In genomic region chr5:30922581-30923041, GRCm38 (mm10) we compare ENCODE assay signal across 7 mouse cellular contexts. TPM values are rescaled to one million over a fixed set of nuclear protein-coding genes. Genes with fewer than 3 reads are reported as not detected.
DNase-seq lines count a peak whose midpoint lies in the region; ATAC-seq and TF ChIP-seq lines count a peak whose summit lies in the region.

No protein-coding gene starts in this region.

- H3K9ac ChIP-seq in hindbrain, embryonic 12.5 days: 0 out of 2 replicates have a peak overlapping the region, but pooled peaks have one; percentile 52
- peak overlapping the region; percentile 53; the same call in 1 of the 2 replicates for H3K9ac ChIP-seq in lung, embryonic 14.5 days
- H3K9ac ChIP-seq in stomach, postnatal 0 days (ENCODE audit: low read length): 0 out of 2 replicates have a peak overlapping the region, but pooled peaks have one; percentile 9

- DNase-seq in lung, adult 2 months: peak; percentile 32
- no peak for DNase-seq in lung, postnatal 10 days
- DNase-seq in lung, embryonic 14.5 days: no peak
- DNase-seq in stomach, postnatal 0 days (ENCODE audit: low spot score): no peak
- no peak for DNase-seq in urinary bladder, postnatal 10 days (ENCODE audit: low spot score)
- DNase-seq in MN1 (ENCODE audit: low spot score): no peak

- no peak for TF ChIP-seq POLR2A in lung, adult 2 months (IDR thresholded peaks at IDR 0.05; ENCODE audit: borderline replicate concordance, extremely low read depth, low read depth, low read length)

- H3K36me3 ChIP-seq in hindbrain, embryonic 12.5 days: peaks cover under 1% of the 10 kb centered on the region; the same call in 1 of the 2 replicates
- H3K36me3 ChIP-seq in lung, embryonic 14.5 days (ENCODE audit: insufficient read depth): peaks cover 33% of the 10 kb centered on the region
- peaks cover 10% of the 10 kb centered on the region for H3K36me3 ChIP-seq in stomach, postnatal 0 days (ENCODE audit: control insufficient read depth, insufficient read depth, low read length)

- peak overlapping the region; percentile 70; the same call in 1 of the 2 replicates for H3K4me2 ChIP-seq in hindbrain, embryonic 12.5 days (replicated peaks)
- H3K4me2 ChIP-seq in lung, embryonic 14.5 days: peak overlapping the region; percentile 74
- peak overlapping the region; percentile 77 for H3K4me2 ChIP-seq in stomach, postnatal 0 days (replicated peaks; ENCODE audit: low read depth)

- H3K4me3 ChIP-seq in lung, adult 2 months (replicated peaks; ENCODE audit: extremely low read depth, low read depth, low read length): no peak overlapping the region
- no peak overlapping the region for H3K4me3 ChIP-seq in hindbrain, embryonic 12.5 days
- no peak overlapping the region for H3K4me3 ChIP-seq in lung, embryonic 14.5 days (ENCODE audit: low read depth, low read length)
- H3K4me3 ChIP-seq in stomach, postnatal 0 days (ENCODE audit: low read depth, low read length): peak overlapping the region; percentile 47; the same call in 1 of the 2 replicates

- peaks cover 3% of the 10 kb centered on the region for H3K4me1 ChIP-seq in lung, adult 2 months (ENCODE audit: control insufficient read depth, insufficient read depth, low read length)
- peaks cover 26% of the 10 kb centered on the region for H3K4me1 ChIP-seq in hindbrain, embryonic 12.5 days
- H3K4me1 ChIP-seq in lung, embryonic 14.5 days (ENCODE audit: insufficient read depth): 0 out of 2 replicates have a peak, but pooled peaks cover 6% of the 10 kb centered on the region
- H3K4me1 ChIP-seq in stomach, postnatal 0 days (replicated peaks; ENCODE audit: control insufficient read depth, insufficient read depth): no peaks in the 10 kb centered on the region

- peaks cover 15% of the 10 kb centered on the region for H3K27me3 ChIP-seq in hindbrain, embryonic 12.5 days
- no peaks in the 10 kb centered on the region for H3K27me3 ChIP-seq in lung, embryonic 14.5 days (ENCODE audit: insufficient read depth, low read length)
- H3K27me3 ChIP-seq in stomach, postnatal 0 days (ENCODE audit: control insufficient read depth, insufficient read depth, low read length): no peaks in the 10 kb centered on the region

- WGBS in lung, adult 2 months: 41% methylated on average over 10 of the region's 10 CpGs
- WGBS in hindbrain, embryonic 12.5 days: 73% methylated on average over 10 of the region's 10 CpGs
- WGBS in lung, embryonic 14.5 days: 40% methylated on average over 10 of the region's 10 CpGs
- WGBS in stomach, postnatal 0 days: 49% methylated on average over 10 of the region's 10 CpGs

- no peaks in the 10 kb centered on the region for H3K9me3 ChIP-seq in hindbrain, embryonic 12.5 days (replicated peaks)
- H3K9me3 ChIP-seq in lung, embryonic 14.5 days (ENCODE audit: low read depth, low read length): no peaks in the 10 kb centered on the region
- H3K9me3 ChIP-seq in stomach, postnatal 0 days (ENCODE audit: control insufficient read depth, low read length): no peaks in the 10 kb centered on the region

- no peak overlapping the region for H3K27ac ChIP-seq in hindbrain, embryonic 12.5 days
- H3K27ac ChIP-seq in lung, embryonic 14.5 days (ENCODE audit: low read depth): no peak overlapping the region
- no peak overlapping the region for H3K27ac ChIP-seq in stomach, postnatal 0 days (replicated peaks)

- TF ChIP-seq EP300 in stomach, postnatal 0 days (optimal IDR thresholded peaks at IDR 0.05): no peak

- TF ChIP-seq CTCF in lung, adult 2 months (IDR thresholded peaks at IDR 0.05; ENCODE audit: insufficient read depth, low read length): no peak
- no peak for TF ChIP-seq CTCF in lung, embryonic 14.5 days (IDR thresholded peaks at IDR 0.05; ENCODE audit: low read depth)
- TF ChIP-seq CTCF in stomach, postnatal 0 days (IDR thresholded peaks at IDR 0.05; ENCODE audit: low read depth): no peak

- no peak for ATAC-seq in hindbrain, embryonic 12.5 days (ENCODE audit: low FRiP score)
- ATAC-seq in lung, embryonic 14.5 days (ENCODE audit: insufficient read depth): no peak
- no peak for ATAC-seq in stomach, postnatal 0 days (ENCODE audit: low FRiP score, low TSS enrichment)

RNA-seq across cellular contexts. Expression of gene Khk, which starts 1.4 kb away (rescaled TPM):
- 39.0 and 46.6 TPM in 2 replicates for polyA plus RNA-seq in lung, adult 2 months (2012; rRNA removed)
- polyA plus RNA-seq in hindbrain, embryonic 12.5 days (2016; fragmentation: Nextera tagmentation; extraction: Ambion mirVana): 5.6 and 7.1 TPM in 2 replicates
- polyA plus RNA-seq in lung, embryonic 14.5 days (2014; fragmentation: Nextera tagmentation; extraction: Ambion mirVana): 13.0 and 15.0 TPM in 2 replicates
- 28.4 and 33.6 TPM in 2 replicates for polyA plus RNA-seq in stomach, postnatal 0 days (2015; fragmentation: Nextera tagmentation; extraction: Ambion mirVana)

RNA-seq across cellular contexts. Expression of gene Emilin1, which starts 9.4 kb away (rescaled TPM):
- 89.9 and 107 TPM in 2 replicates for polyA plus RNA-seq in lung, adult 2 months (2012; rRNA removed)
- 121 and 122 TPM in 2 replicates for polyA plus RNA-seq in hindbrain, embryonic 12.5 days (2016; fragmentation: Nextera tagmentation; extraction: Ambion mirVana)
- 162 and 185 TPM in 2 replicates for polyA plus RNA-seq in lung, embryonic 14.5 days (2014; fragmentation: Nextera tagmentation; extraction: Ambion mirVana)
- polyA plus RNA-seq in stomach, postnatal 0 days (2015; fragmentation: Nextera tagmentation; extraction: Ambion mirVana): 85.6 and 97.0 TPM in 2 replicates

RNA-seq across cellular contexts. Expression of gene Ost4, which starts 15.0 kb away (rescaled TPM):
- 218 and 230 TPM in 2 replicates for polyA plus RNA-seq in lung, adult 2 months (2012; rRNA removed)
- 256 and 303 TPM in 2 replicates for polyA plus RNA-seq in hindbrain, embryonic 12.5 days (2016; fragmentation: Nextera tagmentation; extraction: Ambion mirVana)
- polyA plus RNA-seq in lung, embryonic 14.5 days (2014; fragmentation: Nextera tagmentation; extraction: Ambion mirVana): 472 and 477 TPM in 2 replicates
- polyA plus RNA-seq in stomach, postnatal 0 days (2015; fragmentation: Nextera tagmentation; extraction: Ambion mirVana): 368 and 397 TPM in 2 replicates

RNA-seq across cellular contexts. Expression of gene Cgref1, which starts 22.8 kb away (rescaled TPM):
- polyA plus RNA-seq in lung, adult 2 months (2012; rRNA removed): 2.7 and 5.7 TPM in 2 replicates
- polyA plus RNA-seq in hindbrain, embryonic 12.5 days (2016; fragmentation: Nextera tagmentation; extraction: Ambion mirVana): 12.4 and 14.2 TPM in 2 replicates
- 2.3 and 2.6 TPM in 2 replicates for polyA plus RNA-seq in lung, embryonic 14.5 days (2014; fragmentation: Nextera tagmentation; extraction: Ambion mirVana)
- 22.5 and 24.8 TPM in 2 replicates for polyA plus RNA-seq in stomach, postnatal 0 days (2015; fragmentation: Nextera tagmentation; extraction: Ambion mirVana)

RNA-seq across cellular contexts. Expression of gene Agbl5, which starts 34.1 kb away (rescaled TPM):
- 19.2 and 20.8 TPM in 2 replicates for polyA plus RNA-seq in lung, adult 2 months (2012; rRNA removed)
- 32.4 and 36.9 TPM in 2 replicates for polyA plus RNA-seq in hindbrain, embryonic 12.5 days (2016; fragmentation: Nextera tagmentation; extraction: Ambion mirVana)
- 25.2 and 26.0 TPM in 2 replicates for polyA plus RNA-seq in lung, embryonic 14.5 days (2014; fragmentation: Nextera tagmentation; extraction: Ambion mirVana)
- 6.9 and 9.1 TPM in 2 replicates for polyA plus RNA-seq in stomach, postnatal 0 days (2015; fragmentation: Nextera tagmentation; extraction: Ambion mirVana)
